Mouse (Mus musculus): Measurements from ENCODE around the gene Rbm28. TPM values are rescaled to one million over a fixed set of nuclear protein-coding genes. Genes with fewer than 3 reads are reported as not detected.

Gene Rbm28
- polyA plus RNA-seq, 1 experiment: 64.6 TPM

GRCm38 (mm10) chr6:29187936-29188335, 23.1 kb upstream of the Rbm28 start:
- TF ChIP-seq CTCF (IDR thresholded peaks at IDR 0.05; ENCODE audit: borderline replicate concordance, extremely low read depth, insufficient read depth, insufficient read length): no peak
- TF ChIP-seq POLR2A (IDR thresholded peaks at IDR 0.05; ENCODE audit: borderline replicate concordance, extremely low read depth, insufficient read depth, insufficient read length, poor library complexity, severe bottlenecking): no peak
- DNase-seq (ENCODE audit: low read depth): no peak

DNA sequence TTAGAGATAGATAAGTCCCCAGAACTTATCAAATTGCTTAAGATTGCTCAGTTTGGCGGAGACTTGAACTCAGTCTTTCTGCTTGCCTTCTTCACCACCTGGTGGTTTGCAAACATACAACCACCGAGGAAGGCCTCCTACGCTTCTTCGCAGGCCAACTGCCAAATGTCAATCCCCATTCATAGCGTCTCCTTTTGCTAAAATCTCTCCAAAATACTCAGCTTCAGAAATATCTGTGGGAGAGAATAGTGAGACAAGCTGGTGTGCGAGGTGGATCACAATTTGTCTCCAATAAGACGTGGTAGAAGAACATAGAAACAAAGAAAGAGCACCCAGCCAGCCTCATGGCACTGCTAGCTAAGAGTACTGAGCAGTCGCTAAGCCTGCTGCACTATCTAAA, 15.0 kb upstream of the Rbm28 start:
- TF ChIP-seq POLR2A (IDR thresholded peaks at IDR 0.05; ENCODE audit: borderline replicate concordance, extremely low read depth, insufficient read depth, insufficient read length, poor library complexity, severe bottlenecking): no peak
- no peak for TF ChIP-seq CTCF (IDR thresholded peaks at IDR 0.05; ENCODE audit: borderline replicate concordance, extremely low read depth, insufficient read depth, insufficient read length)

DNA sequence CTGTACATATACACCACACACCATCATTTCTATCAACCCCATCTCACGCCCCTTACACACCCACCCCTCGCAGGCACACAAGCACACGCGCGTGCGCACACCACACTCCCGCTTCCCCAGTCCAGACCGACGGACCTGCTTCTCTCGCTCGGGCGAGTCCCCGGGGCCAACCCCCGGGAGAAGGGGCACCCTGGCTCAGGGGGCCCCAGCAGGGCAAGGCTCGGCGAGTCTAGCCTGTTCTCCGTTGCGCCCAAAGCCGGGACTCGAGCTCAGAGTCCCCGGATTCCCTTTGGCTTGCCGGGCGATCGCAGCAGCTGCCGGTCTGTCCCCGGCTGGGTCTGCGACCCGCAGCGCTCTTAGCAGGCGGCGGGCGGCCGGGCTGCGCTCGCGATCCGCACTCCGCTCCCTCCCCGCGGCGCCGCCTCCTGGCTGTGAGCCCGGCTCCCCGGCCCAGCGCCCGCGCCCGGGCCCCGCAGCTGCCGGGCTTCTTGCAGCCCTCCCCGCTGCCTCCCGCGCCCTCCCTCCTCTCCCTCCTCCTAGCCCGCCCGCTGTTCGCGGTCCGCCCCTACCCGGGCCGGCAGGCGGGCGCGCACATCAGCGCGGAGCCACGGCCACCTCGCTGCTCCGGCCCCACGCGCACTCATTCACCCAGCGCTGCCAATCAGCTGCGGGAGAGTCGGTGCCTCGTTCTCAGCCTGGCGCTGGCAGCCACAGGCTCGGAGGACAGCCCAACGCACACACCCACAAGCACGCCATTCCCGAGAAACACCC, 14.3 kb upstream of the Rbm28 start, which contains the start of gene Prrt4:
Prrt4 (minus strand) TSS at position 697 of the 771 bp plus-strand sequence.
- peak; percentile 89 for DNase-seq (ENCODE audit: low read depth)
- 0 out of 2 replicates have a peak, but pooled peaks have one; percentile 36 for TF ChIP-seq POLR2A (IDR thresholded peaks at IDR 0.05; ENCODE audit: borderline replicate concordance, extremely low read depth, insufficient read depth, insufficient read length, poor library complexity, severe bottlenecking)
- no peak for TF ChIP-seq CTCF (IDR thresholded peaks at IDR 0.05; ENCODE audit: borderline replicate concordance, extremely low read depth, insufficient read depth, insufficient read length)

More for the DNA sequence above, 15.0 kb upstream of the Rbm28 start:
- no peak for DNase-seq (ENCODE audit: low read depth)

DNA sequence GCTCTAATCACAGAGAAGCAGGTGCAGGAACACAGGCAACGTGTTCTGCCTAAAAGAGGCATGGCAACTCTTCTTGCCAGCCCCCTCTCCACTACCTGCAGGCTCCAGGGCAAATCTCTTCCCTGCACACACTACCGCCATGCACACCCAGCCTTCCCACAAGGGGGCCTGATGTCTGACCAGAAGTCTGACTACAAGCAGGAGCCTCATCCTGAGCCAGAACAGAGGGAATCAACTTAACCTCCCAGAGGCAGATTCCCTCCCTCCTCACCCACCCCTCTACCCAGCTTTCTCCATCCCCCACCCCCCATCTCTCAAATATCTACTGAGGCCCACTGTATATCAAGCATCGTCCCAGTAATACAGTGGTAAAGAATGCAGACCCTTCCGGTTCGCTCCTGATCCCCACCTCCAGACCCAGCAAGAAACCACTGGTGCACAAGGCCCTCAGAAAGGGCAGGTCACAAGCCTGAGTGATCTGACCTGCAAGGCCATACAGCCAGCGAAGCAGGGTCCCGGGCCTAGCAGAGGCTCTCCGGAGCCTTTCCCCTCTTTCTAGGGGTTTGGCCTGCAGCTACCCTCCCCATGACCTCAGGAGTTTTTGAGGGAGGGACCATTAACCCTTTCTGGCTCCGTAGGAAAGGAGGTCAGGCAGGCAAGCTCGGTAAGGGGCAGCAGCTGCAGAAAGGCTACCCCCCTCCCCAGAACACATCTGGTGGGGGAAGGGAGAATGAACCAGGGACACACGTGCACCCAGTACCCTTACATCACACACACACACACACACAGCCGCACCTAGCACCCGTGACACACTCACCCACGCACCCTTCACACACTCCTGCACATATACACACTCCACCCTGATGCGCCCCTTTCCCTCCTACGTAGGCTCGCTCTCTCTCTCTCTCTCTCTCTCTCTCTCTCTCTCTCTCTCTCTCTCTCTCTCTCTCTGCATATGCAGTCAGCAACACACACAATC, 13.4 kb upstream of the Rbm28 start:
- TF ChIP-seq POLR2A (IDR thresholded peaks at IDR 0.05; ENCODE audit: borderline replicate concordance, extremely low read depth, insufficient read depth, insufficient read length, poor library complexity, severe bottlenecking) (no peak), CTCF (IDR thresholded peaks at IDR 0.05; ENCODE audit: borderline replicate concordance, extremely low read depth, insufficient read depth, insufficient read length) (peak; percentile 30; the same call in 1 of the 2 replicates)
- peak; percentile 22 for DNase-seq (ENCODE audit: low read depth)

- no peak for DNase-seq (ENCODE audit: low read depth)
- no peak for TF ChIP-seq POLR2A (IDR thresholded peaks at IDR 0.05; ENCODE audit: borderline replicate concordance, extremely low read depth, insufficient read depth, insufficient read length, poor library complexity, severe bottlenecking)
- no peak for TF ChIP-seq CTCF (IDR thresholded peaks at IDR 0.05; ENCODE audit: borderline replicate concordance, extremely low read depth, insufficient read depth, insufficient read length)
Observed at GRCm38 (mm10) chr6:29175113-29175512, 10.3 kb upstream of the Rbm28 start.

DNA sequence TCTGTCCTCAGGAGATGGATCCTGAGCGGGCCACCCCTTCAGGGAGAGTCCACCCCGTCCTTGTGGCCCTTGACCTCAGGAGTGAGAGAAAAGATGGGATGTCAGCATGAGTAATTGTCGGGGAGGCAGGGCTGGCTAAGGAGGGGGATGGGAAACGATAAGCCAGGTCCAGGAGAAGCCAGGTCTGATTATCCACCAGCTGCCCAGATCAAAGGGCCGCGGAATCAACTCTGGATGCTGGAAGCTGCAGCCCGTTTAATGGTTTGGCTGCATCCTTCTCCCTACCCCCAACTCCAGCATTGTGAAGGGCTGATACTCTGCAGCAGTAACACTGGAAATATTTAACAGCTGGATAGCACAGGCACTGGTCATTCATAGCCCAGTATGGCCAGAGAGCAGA, 9.6 kb upstream of the Rbm28 start:
- TF ChIP-seq CTCF (IDR thresholded peaks at IDR 0.05; ENCODE audit: borderline replicate concordance, extremely low read depth, insufficient read depth, insufficient read length): no peak
- no peak for TF ChIP-seq POLR2A (IDR thresholded peaks at IDR 0.05; ENCODE audit: borderline replicate concordance, extremely low read depth, insufficient read depth, insufficient read length, poor library complexity, severe bottlenecking)

GRCm38 (mm10) chr6:29170952-29171388, 6.2 kb upstream of the Rbm28 start:
- DNase-seq (ENCODE audit: low read depth): peak; percentile 90
- no peak for TF ChIP-seq POLR2A (IDR thresholded peaks at IDR 0.05; ENCODE audit: borderline replicate concordance, extremely low read depth, insufficient read depth, insufficient read length, poor library complexity, severe bottlenecking)
- TF ChIP-seq CTCF (IDR thresholded peaks at IDR 0.05; ENCODE audit: borderline replicate concordance, extremely low read depth, insufficient read depth, insufficient read length): peak; percentile 91

More for the DNA sequence above, 9.6 kb upstream of the Rbm28 start:
- peak; percentile 11 for DNase-seq (ENCODE audit: low read depth)

- DNase-seq (ENCODE audit: low read depth): peak; percentile 58
- TF ChIP-seq CTCF (IDR thresholded peaks at IDR 0.05; ENCODE audit: borderline replicate concordance, extremely low read depth, insufficient read depth, insufficient read length): no peak
- no peak for TF ChIP-seq POLR2A (IDR thresholded peaks at IDR 0.05; ENCODE audit: borderline replicate concordance, extremely low read depth, insufficient read depth, insufficient read length, poor library complexity, severe bottlenecking)
Observed at GRCm38 (mm10) chr6:29170063-29170921, 5.5 kb upstream of the Rbm28 start.

DNA sequence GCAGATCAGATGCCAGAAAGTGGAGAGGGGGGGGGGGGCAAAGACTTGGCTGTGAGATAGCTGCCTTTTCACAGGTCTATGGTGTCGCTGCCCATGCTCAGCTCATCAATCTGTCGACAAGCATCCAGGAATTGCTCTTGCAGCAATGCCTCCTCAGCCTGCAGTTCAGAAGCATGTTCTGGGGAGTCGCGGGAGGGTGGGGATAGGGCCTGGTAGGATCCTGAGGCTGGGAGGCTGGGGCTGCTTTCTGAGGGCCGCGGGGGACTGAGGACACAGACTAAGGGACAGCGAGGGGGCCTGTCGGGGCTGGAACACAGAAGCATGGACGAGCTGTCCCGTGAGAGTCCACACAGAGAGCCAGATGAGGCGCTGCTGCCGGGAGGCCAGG, 4.9 kb upstream of the Rbm28 start:
- DNase-seq (ENCODE audit: low read depth): no peak
- TF ChIP-seq POLR2A (IDR thresholded peaks at IDR 0.05; ENCODE audit: borderline replicate concordance, extremely low read depth, insufficient read depth, insufficient read length, poor library complexity, severe bottlenecking) (no peak), CTCF (IDR thresholded peaks at IDR 0.05; ENCODE audit: borderline replicate concordance, extremely low read depth, insufficient read depth, insufficient read length) (no peak)

GRCm38 (mm10) chr6:29168871-29169270, 4.1 kb upstream of the Rbm28 start:
- no peak for DNase-seq (ENCODE audit: low read depth)
- TF ChIP-seq CTCF (IDR thresholded peaks at IDR 0.05; ENCODE audit: borderline replicate concordance, extremely low read depth, insufficient read depth, insufficient read length): no peak
- TF ChIP-seq POLR2A (IDR thresholded peaks at IDR 0.05; ENCODE audit: borderline replicate concordance, extremely low read depth, insufficient read depth, insufficient read length, poor library complexity, severe bottlenecking): no peak
